Mouse (Mus musculus): ENCODE results near the gene Ccdc171. TPM values are rescaled to one million over a fixed set of nuclear protein-coding genes. Genes with fewer than 3 reads are reported as not detected.
"Not testable (repeated sequence)": the region's sequence is repeated elsewhere in the genome, so short reads cannot be mapped to it uniquely, and the experiment has no call there.

Ccdc171 gene
- polyA plus RNA-seq, 1 experiment = 9.2 TPM

GRCm38 (mm10) chr4:83493112-83493511 lies 32.2 kb upstream of the Ccdc171 start:
- Histone ChIP-seq H3K27me3 (ENCODE audit: control insufficient read depth, insufficient read depth, low read length, poor library complexity, severe bottlenecking) (no peaks in the 10 kb centered on the region), H3K36me3 (ENCODE audit: control insufficient read depth, insufficient read depth, low read length, poor library complexity, severe bottlenecking) (no peaks in the 10 kb centered on the region), H3K9me3 (replicated peaks; ENCODE audit: control insufficient read depth, insufficient read depth, low read length, poor library complexity, severe bottlenecking) (no peaks in the 10 kb centered on the region), H3K4me3 (ENCODE audit: low read depth, low read length) (no peak overlapping the region), H3K4me1 (ENCODE audit: control insufficient read depth, insufficient read depth, low read length) (no peaks in the 10 kb centered on the region), H3K9ac (ENCODE audit: low read depth, poor library complexity, severe bottlenecking) (no peak overlapping the region), H3K27ac (ENCODE audit: insufficient read depth, low read length) (no peak overlapping the region)
- TF ChIP-seq POLR2A (IDR thresholded peaks at IDR 0.05; ENCODE audit: insufficient read depth, low read length) (no peak), CTCF (IDR thresholded peaks at IDR 0.05; ENCODE audit: low read depth, low read length) (peak; percentile 13)

DNA sequence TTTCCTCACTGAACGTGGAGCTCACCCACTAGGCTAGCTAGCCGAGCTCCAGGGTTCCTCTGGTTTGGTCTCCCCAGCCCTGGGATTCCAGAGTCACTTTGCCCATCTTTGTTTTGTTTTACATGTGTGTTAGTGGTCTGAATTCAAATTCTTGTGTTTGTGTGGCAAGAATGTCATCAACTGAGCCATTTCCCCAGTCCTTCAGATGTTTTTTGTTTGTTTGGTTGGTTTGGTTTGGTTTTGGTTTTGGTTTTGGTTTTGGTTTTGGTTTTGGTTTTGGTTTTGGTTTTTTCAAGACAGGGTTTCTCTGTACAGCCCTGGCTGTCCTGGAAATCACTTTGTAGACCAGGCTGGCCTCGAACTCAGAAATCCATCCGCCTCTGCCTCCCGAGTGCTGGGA lies 28.3 kb upstream of the Ccdc171 start:
- H3K4me1 ChIP-seq (ENCODE audit: control insufficient read depth, insufficient read depth, low read length); H3K27me3 ChIP-seq (ENCODE audit: control insufficient read depth, insufficient read depth, low read length, poor library complexity, severe bottlenecking); H3K9me3 ChIP-seq (replicated peaks; ENCODE audit: control insufficient read depth, insufficient read depth, low read length, poor library complexity, severe bottlenecking); H3K27ac ChIP-seq (ENCODE audit: insufficient read depth, low read length); H3K9ac ChIP-seq (ENCODE audit: low read depth, poor library complexity, severe bottlenecking); H3K36me3 ChIP-seq (ENCODE audit: control insufficient read depth, insufficient read depth, low read length, poor library complexity, severe bottlenecking); H3K4me3 ChIP-seq (ENCODE audit: low read depth, low read length): not testable (repeated sequence)

GRCm38 (mm10) chr4:83500154-83501036 lies 24.9 kb upstream of the Ccdc171 start:
- no peaks in the 10 kb centered on the region for H3K27me3 ChIP-seq (ENCODE audit: control insufficient read depth, insufficient read depth, low read length, poor library complexity, severe bottlenecking)
- H3K36me3 ChIP-seq (ENCODE audit: control insufficient read depth, insufficient read depth, low read length, poor library complexity, severe bottlenecking) = no peaks in the 10 kb centered on the region
- no peaks in the 10 kb centered on the region for H3K9me3 ChIP-seq (replicated peaks; ENCODE audit: control insufficient read depth, insufficient read depth, low read length, poor library complexity, severe bottlenecking)
- H3K4me3 ChIP-seq (ENCODE audit: low read depth, low read length) = peak overlapping the region; percentile 60
- H3K4me1 ChIP-seq (ENCODE audit: control insufficient read depth, insufficient read depth, low read length) = no peaks in the 10 kb centered on the region
- H3K9ac ChIP-seq (ENCODE audit: low read depth, poor library complexity, severe bottlenecking) = no peak overlapping the region
- peak overlapping the region; percentile 57 for H3K27ac ChIP-seq (ENCODE audit: insufficient read depth, low read length)
- no peak for TF ChIP-seq POLR2A (IDR thresholded peaks at IDR 0.05; ENCODE audit: insufficient read depth, low read length)
- no peak for TF ChIP-seq CTCF (IDR thresholded peaks at IDR 0.05; ENCODE audit: low read depth, low read length)
- no peak for TF ChIP-seq EP300 (IDR thresholded peaks at IDR 0.05; ENCODE audit: insufficient read depth, low read depth, low read length)

DNA sequence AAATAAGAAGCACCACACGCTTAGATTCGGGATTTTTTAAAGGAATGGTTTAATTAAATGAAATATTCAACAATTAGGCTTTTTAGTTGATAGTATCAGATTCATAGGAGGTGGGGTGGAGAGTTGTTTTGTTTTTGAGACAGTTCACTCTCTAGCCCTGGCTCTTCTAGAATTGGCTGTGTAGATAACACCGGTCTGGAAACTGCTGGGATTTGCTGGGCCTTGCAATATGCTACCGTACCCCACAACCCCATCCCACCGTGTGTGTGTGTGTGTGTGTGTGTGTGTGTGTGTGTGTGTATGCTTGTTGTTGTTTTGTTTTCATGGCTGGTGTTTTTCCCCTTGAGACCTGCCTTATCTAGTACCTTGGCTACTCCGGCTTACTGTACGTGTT lies 24.3 kb upstream of the Ccdc171 start:
- H3K27me3 ChIP-seq (ENCODE audit: control insufficient read depth, insufficient read depth, low read length, poor library complexity, severe bottlenecking) = no peaks in the 10 kb centered on the region
- no peak overlapping the region for H3K9ac ChIP-seq (ENCODE audit: low read depth, poor library complexity, severe bottlenecking)
- 0 out of 2 replicates have a peak overlapping the region, but pooled peaks have one; percentile 21 for H3K4me3 ChIP-seq (ENCODE audit: low read depth, low read length)
- H3K4me1 ChIP-seq (ENCODE audit: control insufficient read depth, insufficient read depth, low read length) = no peaks in the 10 kb centered on the region
- H3K9me3 ChIP-seq (replicated peaks; ENCODE audit: control insufficient read depth, insufficient read depth, low read length, poor library complexity, severe bottlenecking) = no peaks in the 10 kb centered on the region
- H3K36me3 ChIP-seq (ENCODE audit: control insufficient read depth, insufficient read depth, low read length, poor library complexity, severe bottlenecking) = no peaks in the 10 kb centered on the region
- peak overlapping the region; percentile 32 for H3K27ac ChIP-seq (ENCODE audit: insufficient read depth, low read length)
- TF ChIP-seq POLR2A (IDR thresholded peaks at IDR 0.05; ENCODE audit: insufficient read depth, low read length) = no peak
- TF ChIP-seq EP300 (IDR thresholded peaks at IDR 0.05; ENCODE audit: insufficient read depth, low read depth, low read length) = no peak
- no peak for TF ChIP-seq CTCF (IDR thresholded peaks at IDR 0.05; ENCODE audit: low read depth, low read length)

GRCm38 (mm10) chr4:83509600-83509999 lies 15.7 kb upstream of the Ccdc171 start:
- Histone ChIP-seq H3K4me1 (ENCODE audit: control insufficient read depth, insufficient read depth, low read length) (peaks cover 7% of the 10 kb centered on the region), H3K27me3 (ENCODE audit: control insufficient read depth, insufficient read depth, low read length, poor library complexity, severe bottlenecking) (no peaks in the 10 kb centered on the region), H3K4me3 (ENCODE audit: low read depth, low read length) (no peak overlapping the region), H3K36me3 (ENCODE audit: control insufficient read depth, insufficient read depth, low read length, poor library complexity, severe bottlenecking) (no peaks in the 10 kb centered on the region), H3K9me3 (replicated peaks; ENCODE audit: control insufficient read depth, insufficient read depth, low read length, poor library complexity, severe bottlenecking) (no peaks in the 10 kb centered on the region), H3K9ac (ENCODE audit: low read depth, poor library complexity, severe bottlenecking) (no peak overlapping the region), H3K27ac (ENCODE audit: insufficient read depth, low read length) (no peak overlapping the region)
- no peak for TF ChIP-seq POLR2A (IDR thresholded peaks at IDR 0.05; ENCODE audit: insufficient read depth, low read length)
- no peak for TF ChIP-seq EP300 (IDR thresholded peaks at IDR 0.05; ENCODE audit: insufficient read depth, low read depth, low read length)
- TF ChIP-seq CTCF (IDR thresholded peaks at IDR 0.05; ENCODE audit: low read depth, low read length) = no peak

- no peak overlapping the region for H3K9ac ChIP-seq (ENCODE audit: low read depth, poor library complexity, severe bottlenecking)
- peak; percentile 74; the same call in 1 of the 2 replicates for TF ChIP-seq EP300 (IDR thresholded peaks at IDR 0.05; ENCODE audit: insufficient read depth, low read depth, low read length)
- no peak for TF ChIP-seq POLR2A (IDR thresholded peaks at IDR 0.05; ENCODE audit: insufficient read depth, low read length)
- no peaks in the 10 kb centered on the region for H3K27me3 ChIP-seq (ENCODE audit: control insufficient read depth, insufficient read depth, low read length, poor library complexity, severe bottlenecking)
- H3K4me3 ChIP-seq (ENCODE audit: low read depth, low read length) = no peak overlapping the region
- peaks cover 7% of the 10 kb centered on the region for H3K4me1 ChIP-seq (ENCODE audit: control insufficient read depth, insufficient read depth, low read length)
- H3K27ac ChIP-seq (ENCODE audit: insufficient read depth, low read length) = peak overlapping the region; percentile 34
- H3K9me3 ChIP-seq (replicated peaks; ENCODE audit: control insufficient read depth, insufficient read depth, low read length, poor library complexity, severe bottlenecking) = no peaks in the 10 kb centered on the region
- H3K36me3 ChIP-seq (ENCODE audit: control insufficient read depth, insufficient read depth, low read length, poor library complexity, severe bottlenecking) = no peaks in the 10 kb centered on the region
Measured at GRCm38 (mm10) chr4:83511083-83511482, 14.3 kb upstream of the Ccdc171 start.
